Mouse (Mus musculus): ENCODE measurements around the gene Zdhhc19.

DNA sequence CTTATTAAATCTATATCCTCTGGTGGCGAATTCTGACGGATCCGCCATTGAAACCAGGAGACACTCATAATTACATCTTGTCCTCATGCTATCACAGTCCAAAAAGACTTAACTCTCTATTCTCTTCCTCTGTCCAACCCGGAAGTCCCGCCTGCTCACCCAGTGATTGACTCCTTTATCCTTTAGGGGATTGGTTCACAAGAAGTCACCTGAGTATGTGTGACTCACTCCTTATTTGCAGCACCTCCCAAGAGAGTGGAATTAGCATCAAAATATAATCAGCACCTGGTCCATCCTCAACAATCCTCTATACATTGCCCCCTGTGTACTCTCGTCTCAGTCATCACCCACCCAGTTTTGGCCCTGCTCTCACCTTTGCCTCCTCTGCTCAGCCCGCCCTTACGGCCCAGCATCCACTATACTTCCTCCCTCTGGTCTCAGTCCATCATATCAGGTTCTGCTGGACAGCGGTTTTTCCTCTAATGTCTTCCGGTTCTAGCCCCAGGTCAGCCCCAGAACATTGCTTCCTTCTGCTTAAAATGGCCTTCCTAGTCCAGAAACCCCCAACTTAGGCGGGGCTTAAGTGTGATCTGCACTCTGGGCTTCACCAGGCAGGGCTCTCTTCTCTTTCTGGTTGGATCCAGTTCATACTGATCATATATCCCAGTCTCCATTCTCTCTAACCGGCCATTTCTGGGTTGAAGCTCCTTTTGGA lies 6.7 kb downstream of the Zdhhc19 start:
- no peak for TF ChIP-seq GATA1 (IDR thresholded peaks at IDR 0.05; ENCODE audit: borderline replicate concordance, low read length)
- no peak for TF ChIP-seq FLI1 (IDR thresholded peaks at IDR 0.05; ENCODE audit: low read length)

Measured in megakaryocyte, embryonic 14.5 days (primary cell).